Mouse (Mus musculus): ENCODE data around the gene Ssbp3.

DNA sequence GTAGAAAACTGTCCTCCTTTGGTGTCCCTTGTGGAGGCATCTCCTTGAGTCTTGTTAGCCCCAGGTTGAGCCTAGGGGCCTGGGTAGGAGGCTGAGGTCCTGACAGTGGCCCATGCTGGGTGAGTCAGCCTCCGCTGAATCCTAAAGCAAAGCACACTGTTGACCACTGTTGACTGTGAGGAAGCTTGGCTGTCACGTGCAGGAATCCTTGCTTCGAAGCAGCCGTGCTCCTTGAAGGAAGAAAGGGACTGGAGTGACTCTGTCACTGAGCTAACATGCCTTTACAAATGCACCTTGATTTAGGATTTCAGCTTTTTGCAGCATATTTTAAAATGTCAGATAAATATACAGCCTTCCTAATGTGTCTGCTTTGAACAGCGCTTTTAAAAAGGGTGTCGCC lies 64.8 kb downstream of the Ssbp3 start:
- TF ChIP-seq CTCF (IDR thresholded peaks at IDR 0.05; ENCODE audit: borderline replicate concordance, extremely low read depth, insufficient read depth, insufficient read length), result no peak
- TF ChIP-seq POLR2A (IDR thresholded peaks at IDR 0.05; ENCODE audit: borderline replicate concordance, extremely low read depth, insufficient read depth, insufficient read length, poor library complexity, severe bottlenecking), result no peak

Measured in brain, embryonic 14.5 days (tissue).